Mouse (Mus musculus) CD4-positive, CD25-positive, alpha-beta regulatory T cell, adult 2 months (primary cell): ENCODE data around the gene Abce1.
A peak's percentile ranks its signal among the peaks of the same experiment; 100 is the strongest.

Source experiments
- DNase-seq: peaks from one replicate; pipeline ENCODE4 v3.0.0-alpha.2; 2012; ENCODE audit warnings: low read depth, low spot score

Gene Abce1

GRCm38 (mm10) chr8:79639586-79640451 lies 71.7 kb downstream of the Abce1 start, which contains the start of gene Otud4:
Gene Otud4 (plus strand): TSS chr8:79639618.
- DNase-seq = peak; percentile 66

- peak; percentile 98 for DNase-seq
These were observed 72.6 kb downstream of the Abce1 start for GRCm38 (mm10) chr8:79638707-79639549.

- DNase-seq = peak; percentile 11
These were observed 73.4 kb downstream of the Abce1 start for GRCm38 (mm10) chr8:79638001-79638706.

GRCm38 (mm10) chr8:79637237-79637636 lies 74.3 kb downstream of the Abce1 start:
- DNase-seq = no peak

GRCm38 (mm10) chr8:79636151-79636550 lies 75.4 kb downstream of the Abce1 start:
- no peak for DNase-seq

- no peak for DNase-seq
These were observed 76.0 kb downstream of the Abce1 start for GRCm38 (mm10) chr8:79635491-79635890.
